Mouse (Mus musculus) yolk sac, embryonic 10.5 days (tissue): ENCODE measurements around the gene Vwce.

Source experiments
- DNase-seq: peaks from one replicate; pipeline ENCODE4 v3.0.0-alpha.2; 2017; ENCODE audit warnings: low spot score

Vwce gene

DNA sequence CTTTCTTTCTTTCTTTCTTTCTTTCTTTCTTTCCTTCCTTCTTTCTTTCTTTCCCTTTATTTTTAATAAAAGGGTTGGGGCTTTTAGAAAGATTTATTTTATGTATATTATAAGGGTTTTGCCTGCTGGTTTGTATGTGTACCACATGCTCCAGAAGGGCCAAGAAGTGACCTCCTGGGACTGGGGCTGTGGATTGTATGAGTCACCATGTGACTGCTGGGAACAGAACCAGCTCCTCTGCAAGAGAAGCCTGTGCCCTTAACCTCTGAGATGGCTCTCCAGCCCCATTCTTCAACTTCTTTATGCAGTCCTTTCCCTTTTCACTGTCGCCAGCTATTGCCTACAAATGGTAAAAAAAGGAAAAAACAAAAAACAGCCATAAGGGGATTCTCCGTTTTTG is 11.6 kb downstream of the Vwce start:
- DNase-seq: no peak

DNA sequence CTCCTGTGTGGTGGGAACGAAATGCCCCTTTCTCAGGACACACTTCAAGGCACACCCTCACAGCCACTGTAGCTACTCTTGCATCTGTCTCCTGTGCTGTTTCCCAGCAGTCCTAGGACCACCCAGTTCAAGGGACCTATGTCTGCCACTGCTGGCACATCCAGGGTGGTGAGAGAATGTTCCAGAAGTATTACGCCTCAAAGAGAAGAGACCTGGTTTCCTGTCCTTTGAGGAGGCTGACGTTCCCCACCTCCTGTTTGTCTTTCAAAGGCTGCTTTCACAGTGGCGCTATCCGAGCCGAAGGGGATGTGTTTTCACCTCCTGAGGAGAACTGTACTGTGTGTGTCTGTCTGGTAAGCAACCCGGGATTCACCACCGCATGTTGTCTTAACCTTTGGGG is 14.1 kb downstream of the Vwce start:
- DNase-seq: no peak

DNA sequence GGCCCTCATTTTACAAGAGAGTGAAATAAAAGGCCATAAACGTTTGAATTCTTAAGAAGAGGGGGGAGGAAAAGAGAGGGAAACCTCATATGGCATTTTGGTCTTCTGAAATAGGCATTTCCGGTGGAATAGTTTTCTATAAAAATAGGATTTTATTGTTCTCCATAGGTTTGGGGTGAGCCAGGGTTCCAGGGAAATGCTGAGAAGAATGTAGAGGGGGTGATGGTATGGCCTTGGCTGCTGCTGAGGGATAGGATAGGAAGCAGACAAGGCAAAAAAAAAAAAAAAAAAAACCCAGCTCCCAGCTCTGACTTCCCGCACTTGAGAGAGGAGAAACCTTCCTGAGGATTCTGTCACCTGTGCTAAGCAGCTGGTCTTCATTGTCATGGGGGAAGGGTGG is 22.0 kb downstream of the Vwce start:
- DNase-seq: no peak

DNA sequence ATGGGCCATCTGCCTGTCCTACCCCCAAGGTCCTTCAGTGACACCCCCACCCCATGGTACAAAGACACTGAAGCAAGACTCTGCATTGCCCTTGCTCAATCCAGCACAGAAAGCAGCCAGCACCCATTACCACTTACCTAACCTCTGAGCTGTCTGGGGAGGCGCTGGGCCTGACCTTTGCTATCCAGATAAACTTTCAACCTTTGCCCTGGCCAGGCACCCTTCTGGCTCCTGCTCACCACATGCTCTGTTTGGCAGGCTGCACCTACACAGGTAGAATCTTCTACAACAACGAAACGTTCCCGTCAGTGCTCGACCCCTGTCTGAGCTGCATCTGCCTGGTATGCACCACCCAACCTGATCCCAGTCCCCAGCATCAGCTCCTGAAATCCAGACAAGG is 23.7 kb downstream of the Vwce start:
- DNase-seq: peak; percentile 91

DNA sequence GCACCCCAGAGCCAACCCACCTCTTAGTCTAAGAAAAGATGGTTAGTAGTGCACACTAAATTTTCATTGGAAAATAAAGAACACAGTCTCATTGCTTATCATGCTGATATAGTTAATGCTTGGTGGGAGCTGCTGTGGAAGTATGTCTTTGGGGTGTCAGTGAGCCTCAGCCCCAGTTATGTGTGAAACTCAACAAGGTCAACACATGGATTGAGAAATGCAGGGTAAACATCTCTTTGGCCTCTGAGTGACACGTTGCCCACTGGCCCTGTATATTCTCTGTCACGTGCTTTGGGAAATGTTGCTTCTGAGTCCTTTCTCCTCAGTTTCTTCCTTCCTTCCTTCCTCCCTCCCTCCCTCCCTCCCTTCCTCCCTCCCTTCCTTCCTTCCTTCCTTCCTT is 24.4 kb downstream of the Vwce start:
- DNase-seq: peak; percentile 53

DNA sequence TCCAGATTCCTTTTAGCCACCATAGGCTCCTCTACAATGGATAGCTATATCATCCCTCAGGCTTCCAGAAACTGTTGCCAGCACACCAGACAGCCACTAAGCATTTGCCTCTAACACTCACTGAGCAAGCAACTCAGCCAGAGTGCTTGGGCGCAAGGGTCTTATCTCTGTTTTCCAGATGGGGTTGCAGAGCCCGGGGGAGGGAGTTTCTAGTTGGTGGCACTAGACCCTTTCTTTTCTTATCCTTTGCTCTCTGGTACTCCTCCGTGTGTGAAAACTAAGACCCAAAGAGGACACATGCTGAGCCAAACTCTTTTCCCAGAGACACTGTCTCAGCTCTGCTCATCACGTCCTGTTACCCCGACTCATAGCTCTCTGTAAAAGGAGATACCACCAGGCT is 27.4 kb downstream of the Vwce start:
- DNase-seq: peak; percentile 44

DNA sequence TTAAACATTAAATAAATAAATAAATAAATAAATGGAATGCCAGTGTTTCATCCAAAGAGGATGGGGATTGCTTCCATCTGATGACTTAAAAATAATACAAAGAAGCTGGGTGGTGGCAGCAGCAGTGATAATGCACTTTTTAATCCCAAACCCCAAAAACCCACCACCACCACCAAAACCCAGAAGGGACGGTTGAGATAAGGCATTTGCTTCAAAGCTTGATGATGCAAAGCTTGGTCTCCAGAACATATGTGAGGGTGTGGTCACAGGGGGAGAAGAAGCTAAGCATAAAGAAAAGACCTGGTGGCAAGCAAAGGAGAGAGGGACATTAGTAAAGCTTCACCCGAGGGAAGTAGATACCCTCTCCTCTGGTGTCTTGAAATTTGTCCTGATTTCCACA is 27.9 kb downstream of the Vwce start:
- peak; percentile 26 for DNase-seq

DNA sequence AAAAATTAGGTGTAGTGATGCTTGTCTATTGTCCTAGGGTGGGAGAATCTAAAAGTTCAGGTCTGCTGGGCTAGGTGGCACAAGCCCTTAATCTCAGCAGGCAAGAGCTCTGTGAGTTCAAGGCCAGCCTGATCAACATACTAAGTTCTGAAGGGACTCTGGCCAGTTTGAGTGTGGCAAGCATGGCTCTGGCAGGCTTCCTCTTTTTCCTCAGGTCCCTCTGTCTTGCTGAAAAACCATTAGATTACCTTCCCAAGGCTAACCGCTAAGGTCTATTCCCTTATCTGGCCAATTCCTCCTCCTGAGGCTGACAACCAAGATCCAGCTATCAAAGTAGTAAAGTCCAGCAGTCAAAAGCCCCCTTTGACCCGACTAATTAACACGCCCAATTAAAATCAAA is 28.7 kb downstream of the Vwce start:
- no peak for DNase-seq

DNA sequence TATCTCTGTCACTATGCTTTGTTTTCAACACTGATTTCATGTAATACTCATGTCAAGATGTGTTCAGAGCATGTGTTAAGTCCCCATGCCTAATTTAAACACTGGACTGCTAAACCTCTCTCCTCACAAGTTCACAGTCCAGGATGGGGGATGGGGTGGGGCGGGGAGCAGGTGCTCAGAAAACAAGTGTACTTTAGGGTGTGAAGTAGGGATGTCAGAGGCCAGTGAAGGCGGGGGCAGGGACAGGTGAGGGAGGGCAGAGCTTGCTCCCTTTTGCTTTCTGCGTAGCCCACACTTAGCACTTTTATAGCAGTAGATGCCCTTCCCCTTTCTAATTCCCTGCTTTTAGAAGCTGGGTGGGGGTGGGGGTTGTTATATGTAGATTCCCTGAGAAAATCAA is 31.1 kb downstream of the Vwce start:
- no peak for DNase-seq

DNA sequence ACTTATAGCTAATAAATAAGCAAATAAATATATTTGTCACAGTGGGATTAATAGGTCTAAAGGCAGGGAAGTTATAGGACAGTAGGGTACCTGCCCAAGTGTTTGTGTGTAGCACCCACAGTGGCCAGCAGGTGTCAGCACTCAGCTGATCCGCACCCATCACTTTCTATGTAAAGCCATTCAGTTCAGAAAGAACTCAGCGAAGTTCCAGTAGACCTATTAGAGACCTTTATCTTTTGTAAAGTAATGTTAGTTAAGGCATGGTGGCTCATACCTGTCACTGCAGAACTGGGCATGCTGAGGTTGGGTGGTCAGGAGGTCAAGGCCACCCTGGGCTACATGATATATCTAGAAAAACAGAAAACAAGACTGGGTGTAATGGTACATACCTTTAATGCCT is 31.5 kb downstream of the Vwce start:
- DNase-seq: peak; percentile 35

DNA sequence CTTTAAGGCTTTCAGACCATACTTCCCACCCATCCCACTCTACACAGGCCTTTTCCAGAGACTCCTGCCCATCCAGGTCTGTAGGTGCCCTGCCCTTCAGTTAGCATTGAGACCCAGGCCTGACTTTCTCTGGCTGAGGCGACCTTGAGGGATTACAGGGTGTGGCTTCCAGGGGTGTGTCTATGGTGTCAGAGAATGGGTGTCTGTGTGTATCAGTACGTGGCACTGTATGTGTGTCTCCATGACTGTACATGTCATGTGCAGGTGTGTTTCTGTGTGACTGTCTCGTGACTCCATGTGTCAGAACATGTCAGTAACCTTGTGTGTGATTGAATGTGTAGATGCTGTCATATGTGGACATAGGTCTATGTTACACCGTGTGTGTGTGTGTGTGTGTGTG is 37.3 kb downstream of the Vwce start:
- no peak for DNase-seq

DNA sequence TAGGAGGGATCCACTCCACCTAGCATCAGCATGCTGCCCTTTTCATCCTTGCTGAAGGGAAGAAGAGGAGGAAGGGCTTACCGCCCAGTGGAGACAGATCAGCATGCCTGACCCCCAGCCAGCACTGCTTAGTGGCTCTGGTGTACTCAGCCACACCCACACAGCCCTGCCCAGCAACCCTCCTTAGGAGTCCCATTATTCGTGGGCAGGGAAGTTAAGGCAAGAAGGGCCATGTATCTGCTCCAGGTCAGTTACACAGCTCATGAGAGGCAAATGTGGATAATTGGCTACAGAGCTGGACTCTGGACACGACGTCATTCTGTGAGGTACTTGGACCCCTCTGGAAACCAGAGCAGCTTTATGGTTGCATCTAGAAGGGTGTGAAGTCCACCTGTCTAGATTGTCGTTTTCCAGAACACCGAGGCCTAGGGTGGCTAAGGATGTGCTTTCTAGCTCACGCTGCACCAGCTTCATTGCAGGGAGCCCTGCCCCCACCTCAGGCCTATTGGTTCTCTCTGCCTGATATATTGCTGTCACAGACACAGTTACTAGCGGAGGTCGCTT is 37.9 kb downstream of the Vwce start:
- no peak for DNase-seq

DNA sequence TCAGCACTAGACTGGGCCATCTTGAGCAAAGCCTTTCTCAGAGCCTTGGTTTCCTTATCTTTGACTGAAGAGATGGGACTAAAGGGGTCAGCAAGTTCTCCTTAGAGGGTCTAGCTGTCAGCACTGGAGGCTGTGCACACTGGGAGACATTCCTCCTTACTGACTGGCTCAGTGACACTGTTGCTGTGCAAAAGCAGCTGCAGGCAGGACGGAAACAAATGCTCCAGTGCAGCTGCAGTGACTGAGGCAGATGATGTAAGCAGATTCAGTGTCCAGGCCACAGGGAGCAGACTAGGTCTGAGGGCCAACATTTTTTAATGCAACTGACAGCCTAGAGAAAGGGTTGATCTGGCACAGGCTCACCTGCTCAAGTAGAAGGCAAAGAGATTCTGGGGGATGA is 39.3 kb downstream of the Vwce start:
- no peak for DNase-seq

DNA sequence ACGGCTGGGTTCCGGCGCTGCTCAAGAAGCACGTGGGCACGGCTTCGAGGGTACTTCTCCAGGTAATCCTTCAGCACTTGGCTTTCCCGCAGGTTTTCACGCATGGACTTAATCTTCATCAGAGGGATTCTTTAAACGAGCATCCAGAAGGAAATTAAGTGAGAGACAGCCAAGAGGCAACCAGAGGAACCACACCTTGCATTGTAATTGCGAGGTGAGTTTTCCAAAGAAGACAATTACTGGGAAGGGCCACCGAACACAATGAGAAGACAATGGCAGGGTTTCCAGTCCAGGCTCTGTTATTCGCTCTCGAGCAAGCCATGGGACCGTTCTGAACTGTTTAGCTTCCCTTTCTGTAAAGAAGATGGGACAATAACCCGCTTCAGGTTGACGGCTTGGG is 42.6 kb downstream of the Vwce start:
- DNase-seq: no peak

DNA sequence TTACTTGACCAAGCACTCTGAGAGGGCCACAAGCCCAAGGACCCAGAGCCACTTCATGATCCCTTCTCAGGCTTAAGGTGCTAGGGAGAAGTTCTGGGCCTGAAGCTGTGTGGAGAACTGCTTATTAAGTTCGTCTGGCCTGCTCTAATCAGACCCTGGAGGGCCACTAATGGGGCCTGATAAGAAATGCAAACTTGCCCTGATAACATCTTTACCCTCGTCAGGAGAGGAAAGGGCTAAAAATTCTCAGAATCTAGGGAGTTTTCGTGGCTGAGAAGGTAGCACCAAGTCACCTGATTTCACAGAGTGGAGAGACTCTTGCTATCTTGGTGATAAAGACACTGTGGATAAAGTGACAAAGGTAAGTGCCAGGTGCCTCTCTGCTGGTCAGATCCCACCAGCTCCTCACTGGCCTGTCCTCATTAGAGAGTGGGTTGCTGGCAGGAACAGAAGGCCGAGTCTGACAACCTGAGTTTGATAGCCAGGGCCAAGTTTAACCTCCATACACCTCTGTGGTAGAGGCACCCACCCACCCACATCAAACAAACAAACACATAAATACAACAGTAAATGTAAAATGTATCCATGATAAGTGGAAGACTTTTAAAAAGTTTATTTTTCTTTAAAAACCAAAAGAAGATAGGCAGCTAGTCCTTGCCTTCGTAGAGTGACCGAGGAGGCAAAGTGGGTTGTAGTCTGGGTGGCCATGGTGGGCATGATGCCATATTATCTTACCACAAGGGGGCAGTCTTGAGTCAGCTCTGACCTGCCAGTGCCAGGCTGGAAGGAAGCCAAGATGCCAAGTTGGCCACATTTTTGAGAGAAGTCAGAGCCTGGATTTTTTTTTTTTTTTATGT is 44.1 kb downstream of the Vwce start, which contains the start of gene Pga5:
Pga5 (minus strand) TSS at position 157 of the 857 bp plus-strand sequence.
- DNase-seq: no peak

DNA sequence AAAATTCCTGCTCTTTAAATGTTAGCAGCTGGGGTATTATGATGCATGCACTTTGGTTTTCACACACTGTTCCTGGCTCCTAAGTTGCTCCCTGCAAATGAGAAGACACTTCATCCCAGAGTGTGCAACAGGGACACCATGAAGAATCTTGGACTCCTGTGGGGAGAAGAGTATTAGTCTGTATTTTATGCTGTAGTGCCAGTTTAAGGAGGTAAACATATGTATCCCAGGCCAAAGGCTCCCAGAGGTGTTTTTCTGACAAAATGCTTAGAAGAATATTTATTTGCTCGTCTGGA is 44.7 kb downstream of the Vwce start:
- no peak for DNase-seq

DNA sequence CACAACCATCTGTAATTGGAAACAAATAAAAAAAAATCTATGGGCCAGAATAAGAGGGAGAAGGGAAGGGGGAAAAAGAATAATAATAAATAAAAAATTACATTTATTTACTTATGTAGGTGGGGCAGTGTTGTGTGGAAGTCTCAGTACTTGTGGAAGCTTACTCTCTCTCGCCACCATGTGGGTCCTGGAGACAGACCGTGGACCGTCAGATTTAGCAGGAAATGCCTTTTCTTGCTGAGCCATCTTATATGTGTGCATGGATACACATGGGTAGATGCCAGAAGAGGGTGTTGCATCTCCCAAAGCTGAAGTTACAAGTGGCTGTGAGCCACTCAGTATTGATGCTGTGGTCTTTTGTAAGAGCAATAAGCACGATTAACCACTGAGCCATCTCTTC is 47.6 kb downstream of the Vwce start:
- DNase-seq: no peak

DNA sequence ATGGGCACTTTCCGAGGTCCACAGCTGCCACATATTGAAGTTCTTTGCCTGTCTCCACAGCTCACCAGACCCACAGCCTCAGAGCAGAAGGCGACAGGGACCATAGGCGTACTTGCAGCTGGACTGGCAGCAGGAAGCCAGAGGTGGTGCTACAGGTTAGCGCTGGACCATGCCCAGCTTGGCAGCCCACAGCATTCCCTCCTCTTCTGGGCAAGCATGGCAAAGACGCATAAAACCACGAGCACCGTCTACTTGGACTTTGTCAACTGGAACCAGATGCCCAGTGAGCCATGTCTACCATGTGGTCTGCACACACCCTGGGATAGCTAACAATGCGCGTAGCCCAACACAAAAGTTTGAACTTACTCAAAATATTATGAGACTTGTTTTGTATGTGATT is 51.1 kb downstream of the Vwce start:
- no peak for DNase-seq

DNA sequence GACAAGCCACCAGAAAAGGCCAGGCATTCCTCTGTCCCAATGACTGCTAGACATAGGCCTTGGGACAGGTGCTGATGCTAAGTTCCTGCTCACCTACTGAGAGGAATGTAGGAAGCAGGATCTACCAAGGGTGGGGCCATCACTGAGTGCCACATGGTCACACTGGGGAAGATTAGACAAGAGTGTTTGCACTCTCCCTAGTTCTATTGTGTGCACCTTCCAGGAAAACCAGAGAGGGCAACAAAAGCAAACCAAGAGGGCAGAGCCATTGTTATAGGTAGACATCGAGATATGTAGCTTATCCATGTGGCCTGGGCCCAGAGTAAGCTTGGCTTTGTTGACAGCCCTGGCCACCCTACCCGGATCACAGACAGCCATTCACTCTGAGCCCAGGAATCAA is 51.7 kb downstream of the Vwce start:
- no peak for DNase-seq

DNA sequence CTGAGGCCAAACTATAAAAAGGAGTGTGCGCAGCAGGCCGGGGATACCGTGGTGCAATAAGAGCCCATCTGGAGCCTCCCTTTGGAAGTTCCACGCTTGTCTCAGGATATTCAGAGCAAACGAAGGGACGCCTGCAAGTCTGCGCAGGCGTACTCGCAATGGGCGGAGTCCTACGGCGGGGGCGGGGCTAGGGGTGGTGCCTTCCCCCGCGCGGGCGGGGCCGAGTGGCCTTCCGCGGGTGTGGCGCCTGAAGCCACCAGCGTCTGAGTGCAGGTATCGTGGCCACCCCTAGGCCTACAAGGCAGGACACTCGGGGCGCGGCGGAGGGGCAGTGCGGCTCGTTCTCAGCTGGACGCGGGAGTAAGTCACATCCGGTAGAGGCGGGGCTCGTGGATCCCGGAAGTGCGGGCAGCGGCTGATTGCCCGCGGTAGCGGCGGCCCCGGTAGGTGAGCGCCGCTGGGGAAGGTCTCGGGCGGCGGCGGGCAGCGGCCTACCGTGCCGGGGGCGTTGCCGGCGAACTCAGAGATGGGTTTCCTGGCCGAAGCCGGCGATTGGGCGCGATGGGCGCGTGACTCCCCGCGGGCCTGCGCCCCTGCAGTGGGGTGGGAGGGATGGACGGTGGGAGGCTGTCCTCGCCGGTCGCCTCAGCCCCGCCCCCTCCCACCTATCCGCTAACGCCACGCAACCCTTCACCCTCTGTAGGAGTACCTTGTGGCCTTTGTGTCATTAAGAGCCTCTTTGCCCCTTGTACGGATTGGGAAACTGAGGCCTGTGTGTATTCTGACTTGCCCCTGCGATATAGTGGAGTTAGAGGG is 54.7 kb downstream of the Vwce start, which contains the start of gene Vps37c:
Vps37c (plus strand) TSS at position 199 of the 816 bp plus-strand sequence.
- peak; percentile 95 for DNase-seq

DNA sequence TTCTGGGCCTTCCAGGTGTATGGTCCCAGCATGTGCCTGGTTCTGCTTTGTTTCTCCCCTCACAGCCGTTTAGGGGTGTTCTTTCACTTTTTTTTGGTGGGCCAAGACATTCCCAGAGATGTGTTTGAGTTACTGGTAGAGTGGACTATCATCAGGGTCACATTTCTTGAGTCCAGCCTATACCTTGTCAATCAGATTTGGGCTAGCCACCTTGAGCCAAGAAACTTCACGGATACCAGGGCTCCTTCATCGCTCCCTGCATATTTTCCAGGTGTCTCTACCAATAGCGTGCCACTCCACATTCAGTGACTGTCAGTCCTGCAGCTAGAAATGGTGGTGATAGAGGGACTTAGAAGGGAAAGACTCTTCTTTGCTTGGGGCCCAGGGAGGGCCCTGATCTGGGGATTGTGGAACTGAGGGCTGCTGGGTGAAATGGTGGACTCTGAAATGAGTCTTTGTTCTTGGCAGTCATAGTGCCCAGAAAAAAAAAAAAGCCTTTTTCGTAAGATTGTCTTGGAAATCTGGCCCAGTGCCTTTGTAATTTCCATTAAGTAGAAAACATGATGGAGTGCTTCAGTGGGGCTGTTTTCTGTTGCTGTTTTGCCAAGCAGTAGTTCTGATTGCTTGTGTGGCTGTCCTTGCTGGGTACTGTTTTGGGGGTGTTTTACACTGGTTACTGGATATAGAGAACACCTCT is 55.6 kb downstream of the Vwce start:
- DNase-seq: no peak

DNA sequence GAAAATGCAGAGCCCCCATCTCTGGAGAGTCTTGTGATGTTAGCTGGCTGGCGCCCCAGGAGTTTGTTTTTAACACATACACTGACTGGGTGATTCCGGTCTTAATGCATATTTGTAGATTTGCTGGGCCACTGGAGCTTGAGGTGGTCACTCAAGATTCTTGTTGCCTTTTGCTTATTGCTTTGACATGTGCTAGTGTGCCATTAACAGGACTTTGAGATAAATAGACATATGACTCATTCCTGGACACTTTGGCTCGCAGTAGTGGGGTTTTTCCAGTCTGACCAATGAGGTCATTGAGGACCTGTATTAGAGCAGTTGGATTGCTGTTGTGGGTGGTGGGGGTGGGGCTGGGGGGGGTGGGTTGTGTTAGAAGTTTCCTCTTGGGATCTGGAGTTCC is 56.3 kb downstream of the Vwce start:
- peak; percentile 39 for DNase-seq

DNA sequence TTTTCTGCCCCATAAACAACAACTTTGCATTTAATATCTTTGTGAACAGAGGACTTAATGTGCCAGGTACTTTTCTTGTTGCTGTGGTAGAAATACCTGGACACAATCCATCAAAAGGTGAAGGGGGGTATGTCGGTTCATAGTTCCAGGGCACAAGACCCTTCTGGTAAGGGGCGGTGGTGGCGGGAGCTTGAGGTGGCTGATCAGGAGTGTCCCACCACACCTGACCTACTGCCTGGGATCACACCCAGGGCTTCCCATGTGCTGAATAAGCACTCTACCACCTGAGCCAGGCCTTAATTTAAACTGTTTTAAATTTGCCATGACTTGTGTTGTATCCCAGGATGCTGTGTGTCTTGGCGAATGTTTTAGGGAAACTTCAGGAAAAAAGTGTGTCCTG is 57.1 kb downstream of the Vwce start:
- no peak for DNase-seq
